Mouse (Mus musculus): ENCODE measurements around the gene Prpf3. TPM values are rescaled to one million over a fixed set of nuclear protein-coding genes. Genes with fewer than 3 reads are reported as not detected.
A peak's percentile ranks its signal among the peaks of the same experiment; 100 is the strongest.
"Not testable (repeated sequence)": the region's sequence is repeated elsewhere in the genome, so short reads cannot be mapped to it uniquely, and the experiment has no call there.

The Prpf3 gene
- polyA plus RNA-seq, 1 experiment, result 15.5 TPM

GRCm38 (mm10) chr3:95899800-95900524 is 44.3 kb upstream of the Prpf3 start:
- H3K4me1 ChIP-seq (ENCODE audit: control insufficient read depth, insufficient read depth, low read length), result peaks cover 11% of the 10 kb centered on the region
- no peak overlapping the region for H3K27ac ChIP-seq (ENCODE audit: control insufficient read depth, insufficient read depth, low read depth, low read length)
- H3K36me3 ChIP-seq (ENCODE audit: control insufficient read depth, insufficient read depth, low read length), result no peaks in the 10 kb centered on the region
- no peak overlapping the region for H3K4me3 ChIP-seq (ENCODE audit: control insufficient read depth, low read depth, low read length)
- no peaks in the 10 kb centered on the region for H3K27me3 ChIP-seq (ENCODE audit: control insufficient read depth, insufficient read depth, low read length)
- TF ChIP-seq CTCF (IDR thresholded peaks at IDR 0.05; ENCODE audit: control insufficient read depth, insufficient read depth, insufficient replicate concordance, low read depth, low read length), result no peak

- H3K27me3 ChIP-seq (ENCODE audit: control insufficient read depth, insufficient read depth, low read length); H3K4me3 ChIP-seq (ENCODE audit: control insufficient read depth, low read depth, low read length); H3K4me1 ChIP-seq (ENCODE audit: control insufficient read depth, insufficient read depth, low read length); H3K36me3 ChIP-seq (ENCODE audit: control insufficient read depth, insufficient read depth, low read length); H3K27ac ChIP-seq (ENCODE audit: control insufficient read depth, insufficient read depth, low read depth, low read length): not testable (repeated sequence)
Observed at GRCm38 (mm10) chr3:95895501-95895900, 39.8 kb upstream of the Prpf3 start.

GRCm38 (mm10) chr3:95894317-95895160 is 38.9 kb upstream of the Prpf3 start:
- Histone ChIP-seq H3K27ac (ENCODE audit: control insufficient read depth, insufficient read depth, low read depth, low read length) (peak overlapping the region; percentile 85), H3K27me3 (ENCODE audit: control insufficient read depth, insufficient read depth, low read length) (no peaks in the 10 kb centered on the region), H3K4me3 (ENCODE audit: control insufficient read depth, low read depth, low read length) (peak overlapping the region; percentile 84), H3K36me3 (ENCODE audit: control insufficient read depth, insufficient read depth, low read length) (no peaks in the 10 kb centered on the region), H3K4me1 (ENCODE audit: control insufficient read depth, insufficient read depth, low read length) (peaks cover 5% of the 10 kb centered on the region)
- no peak for TF ChIP-seq POLR2A (IDR thresholded peaks at IDR 0.05; ENCODE audit: control insufficient read depth, low read depth, low read length)
- TF ChIP-seq CTCF (IDR thresholded peaks at IDR 0.05; ENCODE audit: control insufficient read depth, insufficient read depth, insufficient replicate concordance, low read depth, low read length), result no peak

GRCm38 (mm10) chr3:95893606-95894316 is 38.1 kb upstream of the Prpf3 start, which contains the start of gene Aph1a:
Aph1a (plus strand) TSS chr3:95893969.
- not testable (repeated sequence) for H3K27me3 ChIP-seq (ENCODE audit: control insufficient read depth, insufficient read depth, low read length); H3K36me3 ChIP-seq (ENCODE audit: control insufficient read depth, insufficient read depth, low read length); H3K4me1 ChIP-seq (ENCODE audit: control insufficient read depth, insufficient read depth, low read length)
- Histone ChIP-seq H3K4me3 (ENCODE audit: control insufficient read depth, low read depth, low read length) (peak within 1 kb of the TSS; percentile 84), H3K27ac (ENCODE audit: control insufficient read depth, insufficient read depth, low read depth, low read length) (peak within 1 kb of the TSS; percentile 85)

GRCm38 (mm10) chr3:95893126-95893525 is 37.4 kb upstream of the Prpf3 start:
- no peak overlapping the region; the same call in 1 of the 2 replicates for H3K4me3 ChIP-seq (ENCODE audit: control insufficient read depth, low read depth, low read length)
- TF ChIP-seq POLR2A (IDR thresholded peaks at IDR 0.05; ENCODE audit: control insufficient read depth, low read depth, low read length) (no peak), CTCF (IDR thresholded peaks at IDR 0.05; ENCODE audit: control insufficient read depth, insufficient read depth, insufficient replicate concordance, low read depth, low read length) (no peak)
- peaks cover 5% of the 10 kb centered on the region for H3K4me1 ChIP-seq (ENCODE audit: control insufficient read depth, insufficient read depth, low read length)
- H3K27ac ChIP-seq (ENCODE audit: control insufficient read depth, insufficient read depth, low read depth, low read length), result peak overlapping the region; percentile 63; the same call in 1 of the 2 replicates
- H3K36me3 ChIP-seq (ENCODE audit: control insufficient read depth, insufficient read depth, low read length), result no peaks in the 10 kb centered on the region
- H3K27me3 ChIP-seq (ENCODE audit: control insufficient read depth, insufficient read depth, low read length), result no peaks in the 10 kb centered on the region

- Histone ChIP-seq H3K4me1 (ENCODE audit: control insufficient read depth, insufficient read depth, low read length) (peaks cover 5% of the 10 kb centered on the region), H3K36me3 (ENCODE audit: control insufficient read depth, insufficient read depth, low read length) (no peaks in the 10 kb centered on the region), H3K27me3 (ENCODE audit: control insufficient read depth, insufficient read depth, low read length) (no peaks in the 10 kb centered on the region), H3K4me3 (ENCODE audit: control insufficient read depth, low read depth, low read length) (no peak overlapping the region), H3K27ac (ENCODE audit: control insufficient read depth, insufficient read depth, low read depth, low read length) (peak overlapping the region; percentile 73)
- no peak for TF ChIP-seq CTCF (IDR thresholded peaks at IDR 0.05; ENCODE audit: control insufficient read depth, insufficient read depth, insufficient replicate concordance, low read depth, low read length)
Observed at GRCm38 (mm10) chr3:95892066-95893052, 36.7 kb upstream of the Prpf3 start.
